Mouse (Mus musculus): ENCODE results near the gene Foxo6.

The Foxo6 gene

GRCm38 (mm10) chr4:120289181-120289965 is 2.2 kb upstream of the Foxo6 start:
- in situ Hi-C loops (cut with MboI; ENCODE audit: low pct_unique_long_range_greater_than_20kb in 1 of 2, low sequenced_read_pairs in 2 of 2, unreplicated experiment in 1 of 2): loop anchor here in 1 of 2 experiments (5.0 kb wide), 1 partner anchor 57 kb away; no protein-coding TSS in a partner anchor

GRCm38 (mm10) chr4:120286761-120287241 is 348 bp downstream of the Foxo6 start:
- in situ Hi-C loops (cut with MboI; ENCODE audit: low pct_unique_long_range_greater_than_20kb in 1 of 2, low sequenced_read_pairs in 2 of 2, unreplicated experiment in 1 of 2): loop anchor here in 1 of 2 experiments (5.0 kb wide), 1 partner anchor 54 kb away; no protein-coding TSS in a partner anchor

GRCm38 (mm10) chr4:120285730-120286129 is 1.4 kb downstream of the Foxo6 start:
- in situ Hi-C loops (cut with MboI; ENCODE audit: low pct_unique_long_range_greater_than_20kb in 1 of 2, low sequenced_read_pairs in 2 of 2, unreplicated experiment in 1 of 2): loop anchor here in 1 of 2 experiments (5.0 kb wide), 1 partner anchor 53 kb away; no protein-coding TSS in a partner anchor

- in situ Hi-C loops (cut with MboI; ENCODE audit: low pct_unique_long_range_greater_than_20kb in 1 of 2, low sequenced_read_pairs in 2 of 2, unreplicated experiment in 1 of 2): loop anchor here in 1 of 2 experiments (5.0 kb wide), 1 partner anchor 53 kb away; no protein-coding TSS in a partner anchor
These were observed 1.9 kb downstream of the Foxo6 start for GRCm38 (mm10) chr4:120285223-120285622.

GRCm38 (mm10) chr4:120284187-120284586 is 3.0 kb downstream of the Foxo6 start:
- in situ Hi-C loops (cut with MboI; ENCODE audit: low pct_unique_long_range_greater_than_20kb in 1 of 2, low sequenced_read_pairs in 2 of 2, unreplicated experiment in 1 of 2): no loop called here

- in situ Hi-C loops (cut with MboI; ENCODE audit: low pct_unique_long_range_greater_than_20kb in 1 of 2, low sequenced_read_pairs in 2 of 2, unreplicated experiment in 1 of 2): no loop called here
These were observed 4.0 kb downstream of the Foxo6 start for GRCm38 (mm10) chr4:120283141-120283540.

GRCm38 (mm10) chr4:120282568-120283091 is 4.5 kb downstream of the Foxo6 start:
- in situ Hi-C loops (cut with MboI; ENCODE audit: low pct_unique_long_range_greater_than_20kb in 1 of 2, low sequenced_read_pairs in 2 of 2, unreplicated experiment in 1 of 2): no loop called here

- in situ Hi-C loops (cut with MboI; ENCODE audit: low pct_unique_long_range_greater_than_20kb in 1 of 2, low sequenced_read_pairs in 2 of 2, unreplicated experiment in 1 of 2): no loop called here
These were observed 6.1 kb downstream of the Foxo6 start for GRCm38 (mm10) chr4:120281011-120281410.

- in situ Hi-C loops (cut with MboI; ENCODE audit: low pct_unique_long_range_greater_than_20kb in 1 of 2, low sequenced_read_pairs in 2 of 2, unreplicated experiment in 1 of 2): no loop called here
These were observed 6.7 kb downstream of the Foxo6 start for GRCm38 (mm10) chr4:120280432-120280831.

GRCm38 (mm10) chr4:120277255-120277928 is 9.8 kb downstream of the Foxo6 start:
- in situ Hi-C loops (cut with MboI; ENCODE audit: low pct_unique_long_range_greater_than_20kb in 1 of 2, low sequenced_read_pairs in 2 of 2, unreplicated experiment in 1 of 2): no loop called here

- in situ Hi-C loops (cut with MboI; ENCODE audit: low pct_unique_long_range_greater_than_20kb in 1 of 2, low sequenced_read_pairs in 2 of 2, unreplicated experiment in 1 of 2): no loop called here
These were observed 11.7 kb downstream of the Foxo6 start for GRCm38 (mm10) chr4:120275487-120275886.

- in situ Hi-C loops (cut with MboI; ENCODE audit: low pct_unique_long_range_greater_than_20kb in 1 of 2, low sequenced_read_pairs in 2 of 2, unreplicated experiment in 1 of 2): no loop called here
These were observed 13.6 kb downstream of the Foxo6 start for GRCm38 (mm10) chr4:120273594-120273993.

- in situ Hi-C loops (cut with MboI; ENCODE audit: low pct_unique_long_range_greater_than_20kb in 1 of 2, low sequenced_read_pairs in 2 of 2, unreplicated experiment in 1 of 2): no loop called here
These were observed 15.1 kb downstream of the Foxo6 start for GRCm38 (mm10) chr4:120271886-120272580.

- in situ Hi-C loops (cut with MboI; ENCODE audit: low pct_unique_long_range_greater_than_20kb in 1 of 2, low sequenced_read_pairs in 2 of 2, unreplicated experiment in 1 of 2): no loop called here
These were observed 15.9 kb downstream of the Foxo6 start for GRCm38 (mm10) chr4:120271208-120271607.

GRCm38 (mm10) chr4:120270937-120271199 is 16.3 kb downstream of the Foxo6 start:
- in situ Hi-C loops (cut with MboI; ENCODE audit: low pct_unique_long_range_greater_than_20kb in 1 of 2, low sequenced_read_pairs in 2 of 2, unreplicated experiment in 1 of 2): no loop called here

GRCm38 (mm10) chr4:120270148-120270936 is 16.8 kb downstream of the Foxo6 start:
- in situ Hi-C loops (cut with MboI; ENCODE audit: low pct_unique_long_range_greater_than_20kb in 1 of 2, low sequenced_read_pairs in 2 of 2, unreplicated experiment in 1 of 2): no loop called here

- in situ Hi-C loops (cut with MboI; ENCODE audit: low pct_unique_long_range_greater_than_20kb in 1 of 2, low sequenced_read_pairs in 2 of 2, unreplicated experiment in 1 of 2): no loop called here
These were observed 17.7 kb downstream of the Foxo6 start for GRCm38 (mm10) chr4:120269426-120269825.
